Mouse (Mus musculus) embryonic facial prominence, embryonic 15.5 days (tissue): ENCODE measurements at regions not wholly inside any gene's neighbourhood (a gene's known extent, or its start where the extent isn't known, plus 50 kb on each side); places are given as distances from the start of the nearest gene placed in this dataset.

Experiments used
- ATAC-seq: fragments of 200-750 bp; cut with Nextera tagmentation; 2 replicates; pipeline ENCODE4 v1.8.0; 2017; ENCODE audit warnings: low read depth, moderate TSS enrichment; ENCODE audit not compliant: insufficient number of reproducible peaks, low FRiP score, low TSS enrichment
- H3K27ac ChIP-seq: fragments of 300-500 bp; sonication (generic); replicated peaks from 2 replicates; pipeline ENCODE4 v1.5.1; 2015; ENCODE audit warnings: mild to moderate bottlenecking, inconsistent platforms
- H3K27me3 ChIP-seq: fragments of 300-500 bp; sonication (generic); 2 replicates; pipeline ENCODE4 v1.6.1; 2015; ENCODE audit warnings: inconsistent platforms
- H3K36me3 ChIP-seq: fragments of 300-500 bp; sonication (generic); 2 replicates; pipeline ENCODE4 v1.6.1; 2015; ENCODE audit warnings: mild to moderate bottlenecking, inconsistent platforms
- H3K4me1 ChIP-seq: fragments of 300-500 bp; sonication (generic); 2 replicates; pipeline ENCODE4 v1.6.1; 2015; ENCODE audit warnings: inconsistent platforms
- H3K4me2 ChIP-seq: fragments of 300-500 bp; sonication (generic); replicated peaks from 2 replicates; pipeline ENCODE4 v1.6.1; 2015; ENCODE audit warnings: mild to moderate bottlenecking, inconsistent platforms
- H3K4me3 ChIP-seq: fragments of 300-500 bp; sonication (generic); replicated peaks from 2 replicates; pipeline ENCODE4 v1.5.1; 2015; ENCODE audit warnings: mild to moderate bottlenecking, inconsistent platforms
- H3K9ac ChIP-seq: fragments of 300-500 bp; sonication (generic); 2 replicates; pipeline ENCODE4 v1.6.1; 2015; ENCODE audit warnings: inconsistent platforms
- H3K9me3 ChIP-seq: fragments of 300-500 bp; sonication (generic); replicated peaks from 2 replicates; pipeline ENCODE4 v1.6.1; 2016; ENCODE audit warnings: inconsistent platforms
- WGBS: fragments of 180-500 bp; shearing (Covaris S2); methylation state at CpG from one replicate; pipeline ENCODE4 v1.1.7; 2015; 5-methylcytosine and 5-hydroxymethylcytosine counted together

GRCm38 (mm10) chr2:73985238-73985910 lies 74.2 kb upstream of the Atp5g3 start:
- Histone ChIP-seq H3K4me3 (no peak overlapping the region), H3K9me3 (no peaks in the 10 kb centered on the region), H3K27me3 (peaks cover 15% of the 10 kb centered on the region), H3K4me1 (no peaks in the 10 kb centered on the region), H3K4me2 (no peak overlapping the region), H3K9ac (no peak overlapping the region), H3K36me3 (no peaks in the 10 kb centered on the region), H3K27ac (no peak overlapping the region)
- ATAC-seq: no peak
- 78% methylated on average over 14 of the region's 14 CpGs for WGBS

GRCm38 (mm10) chr2:73983166-73983565 lies 72.0 kb upstream of the Atp5g3 start:
- H3K4me3 ChIP-seq: no peak overlapping the region
- H3K27me3 ChIP-seq: peaks cover 32% of the 10 kb centered on the region
- no peak for ATAC-seq
- no peak overlapping the region for H3K4me2 ChIP-seq
- no peaks in the 10 kb centered on the region for H3K9me3 ChIP-seq
- H3K36me3 ChIP-seq: no peaks in the 10 kb centered on the region
- 0 out of 2 replicates have a peak, but pooled peaks cover 1% of the 10 kb centered on the region for H3K4me1 ChIP-seq
- H3K9ac ChIP-seq: no peak overlapping the region
- 27% methylated on average over 4 of the region's 4 CpGs for WGBS
- H3K27ac ChIP-seq: no peak overlapping the region

GRCm38 (mm10) chr2:73978072-73978471 lies 66.9 kb upstream of the Atp5g3 start:
- H3K9ac ChIP-seq: no peak overlapping the region
- H3K27ac ChIP-seq: no peak overlapping the region
- H3K4me2 ChIP-seq: no peak overlapping the region
- no peak for ATAC-seq
- 14% methylated on average over 15 of the region's 15 CpGs for WGBS
- H3K4me1 ChIP-seq: 0 out of 2 replicates have a peak, but pooled peaks cover 5% of the 10 kb centered on the region
- H3K27me3 ChIP-seq: peaks cover 23% of the 10 kb centered on the region
- no peak overlapping the region for H3K4me3 ChIP-seq
- H3K9me3 ChIP-seq: no peaks in the 10 kb centered on the region
- H3K36me3 ChIP-seq: no peaks in the 10 kb centered on the region

GRCm38 (mm10) chr2:73973774-73974173 lies 62.6 kb upstream of the Atp5g3 start:
- Histone ChIP-seq H3K27me3 (peaks cover 13% of the 10 kb centered on the region), H3K4me2 (no peak overlapping the region), H3K9me3 (no peaks in the 10 kb centered on the region), H3K27ac (no peak overlapping the region), H3K36me3 (no peaks in the 10 kb centered on the region), H3K4me3 (no peak overlapping the region), H3K4me1 (0 out of 2 replicates have a peak, but pooled peaks cover 5% of the 10 kb centered on the region), H3K9ac (no peak overlapping the region)
- ATAC-seq: no peak
- WGBS: 33% methylated on average over 3 of the region's 3 CpGs

GRCm38 (mm10) chr2:73967618-73968017 lies 56.5 kb upstream of the Atp5g3 start:
- Histone ChIP-seq H3K4me2 (no peak overlapping the region), H3K9ac (no peak overlapping the region), H3K27ac (no peak overlapping the region), H3K9me3 (no peaks in the 10 kb centered on the region), H3K27me3 (peaks cover 22% of the 10 kb centered on the region), H3K36me3 (no peaks in the 10 kb centered on the region), H3K4me3 (no peak overlapping the region), H3K4me1 (no peaks in the 10 kb centered on the region)
- ATAC-seq: no peak
- 49% methylated on average over 7 of the region's 7 CpGs for WGBS

- H3K4me2 ChIP-seq: no peak overlapping the region
- no peak for ATAC-seq
- no peak overlapping the region for H3K9ac ChIP-seq
- no peaks in the 10 kb centered on the region for H3K4me1 ChIP-seq
- peaks cover 20% of the 10 kb centered on the region for H3K27me3 ChIP-seq
- H3K27ac ChIP-seq: no peak overlapping the region
- no peak overlapping the region for H3K4me3 ChIP-seq
- no peaks in the 10 kb centered on the region for H3K9me3 ChIP-seq
- 8% methylated on average over 4 of the region's 4 CpGs for WGBS
- H3K36me3 ChIP-seq: no peaks in the 10 kb centered on the region
Measured at GRCm38 (mm10) chr2:73965595-73965994, 54.5 kb upstream of the Atp5g3 start.
